Mouse (Mus musculus) adrenal gland, adult 8-10 months (tissue): Measurements from ENCODE around the gene Cyp2d10. TPM values are rescaled to one million over a fixed set of nuclear protein-coding genes. Genes with fewer than 3 reads are reported as not detected.
"Not testable (repeated sequence)": the region's sequence is repeated elsewhere in the genome, so short reads cannot be mapped to it uniquely, and the experiment has no call there.

Experiments
- DNase-seq: peaks from one replicate; pipeline ENCODE4 v3.0.0; 2022
- total RNA-seq, 4 experiments: library from RNA; stranded (reverse); gene quantifications; 2 replicates each; pipeline ENCODE4 v1.2.4; 2022

Cyp2d10 gene
- total RNA-seq, 4 experiments from 2014 or later: 1.1 TPM; not detected in 3

DNA sequence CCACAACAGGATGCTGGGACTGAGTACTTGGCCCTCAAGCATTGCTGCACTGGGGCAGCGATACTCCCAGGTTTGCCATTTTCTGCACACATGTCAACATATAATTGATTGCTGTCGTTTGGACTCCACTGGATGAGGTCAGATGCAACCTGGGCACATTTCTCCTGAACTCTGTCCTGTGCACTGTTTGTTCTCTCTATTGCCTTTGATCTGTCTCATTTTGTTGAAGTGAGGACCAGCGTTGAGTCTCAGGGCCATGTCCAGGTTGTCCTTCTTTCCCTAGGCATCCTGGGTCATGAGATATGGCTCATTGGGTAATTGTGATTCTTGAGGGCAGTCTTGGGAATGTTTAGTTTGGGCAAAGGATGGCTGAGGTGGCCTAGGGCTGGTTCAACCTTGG lies 11.0 kb downstream of the Cyp2d10 start:
- DNase-seq: not testable (repeated sequence)

DNA sequence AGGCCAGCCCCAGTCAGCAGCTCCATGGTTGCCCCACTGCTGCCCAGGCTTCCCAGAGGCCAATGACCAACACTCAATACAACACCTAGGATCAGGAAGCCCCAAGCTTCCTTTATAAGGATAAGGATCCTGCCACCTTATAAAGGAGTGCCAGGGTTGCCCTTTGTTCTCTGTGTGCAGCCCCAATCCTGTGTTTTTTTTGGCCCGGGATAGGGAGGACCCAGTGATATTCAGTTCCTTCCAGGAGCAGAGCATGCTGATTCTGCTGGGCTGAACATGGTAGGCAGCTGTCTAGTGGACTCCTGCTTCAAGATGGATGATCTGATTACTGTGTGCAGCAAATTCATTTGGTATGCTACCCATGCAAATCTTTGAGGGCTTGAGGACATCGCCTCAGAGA lies 13.1 kb downstream of the Cyp2d10 start, which contains the start of gene Cyp2d11:
TSS of gene Cyp2d11 (minus strand) at position 101 of the 400 bp plus-strand sequence.
- not testable (repeated sequence) for DNase-seq

DNA sequence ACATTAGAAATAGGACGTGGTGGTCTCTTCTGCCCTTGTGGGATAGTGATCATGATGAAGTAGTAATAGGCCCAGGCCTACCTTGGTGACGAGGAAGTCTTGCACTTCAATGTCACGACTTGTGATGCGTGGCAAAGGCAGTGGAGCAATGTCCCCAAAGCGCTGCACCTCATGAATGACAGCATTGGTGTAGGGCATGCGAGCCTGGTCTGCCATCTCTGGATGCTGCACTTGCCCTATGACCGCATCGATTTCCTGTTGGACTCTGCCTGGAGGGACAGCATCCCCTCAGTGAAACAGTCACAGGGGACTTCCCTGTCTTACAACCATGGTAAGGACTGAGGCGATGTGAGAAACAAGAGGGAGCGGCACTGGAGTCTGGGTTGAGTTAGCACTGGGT lies 17.1 kb downstream of the Cyp2d10 start:
- DNase-seq: not testable (repeated sequence)

DNA sequence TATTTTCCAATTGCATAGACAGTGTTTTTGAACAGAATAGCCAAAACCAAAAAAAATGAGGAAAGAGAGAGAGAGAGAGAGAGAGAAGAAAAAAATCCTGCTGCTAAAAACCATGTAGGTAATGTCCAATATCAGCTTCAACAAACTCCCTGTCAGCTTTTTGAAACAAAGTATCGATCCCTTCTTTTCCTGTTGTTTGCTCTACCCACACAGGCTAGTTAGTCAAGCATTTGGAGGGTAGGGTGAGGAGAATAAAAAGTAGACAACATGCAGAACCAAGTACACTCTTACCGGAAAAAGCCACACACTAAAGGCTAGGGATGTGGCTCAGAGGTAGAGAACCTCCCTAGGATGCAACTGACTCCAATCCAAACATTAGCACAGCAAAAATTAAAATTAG lies 21.3 kb downstream of the Cyp2d10 start:
- no peak for DNase-seq

DNA sequence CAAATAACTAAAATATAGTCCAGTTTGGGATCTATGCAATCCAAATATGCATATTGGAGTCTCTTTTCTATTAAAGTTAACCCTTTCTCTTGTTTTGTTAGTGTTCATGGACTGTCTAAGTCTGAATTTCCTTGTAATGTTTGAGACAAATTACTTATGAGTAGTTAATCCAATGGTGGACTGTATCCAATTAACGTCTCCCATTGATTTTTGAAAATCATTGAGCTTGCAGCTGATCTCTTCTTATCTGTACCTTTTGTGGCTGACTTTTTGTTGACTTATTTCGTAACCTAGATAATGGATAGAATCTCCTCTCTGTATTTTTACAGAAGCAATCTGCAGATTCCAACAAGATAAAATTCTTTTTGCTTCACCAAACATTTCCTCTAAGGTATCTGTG lies 24.6 kb downstream of the Cyp2d10 start:
- DNase-seq: no peak

DNA sequence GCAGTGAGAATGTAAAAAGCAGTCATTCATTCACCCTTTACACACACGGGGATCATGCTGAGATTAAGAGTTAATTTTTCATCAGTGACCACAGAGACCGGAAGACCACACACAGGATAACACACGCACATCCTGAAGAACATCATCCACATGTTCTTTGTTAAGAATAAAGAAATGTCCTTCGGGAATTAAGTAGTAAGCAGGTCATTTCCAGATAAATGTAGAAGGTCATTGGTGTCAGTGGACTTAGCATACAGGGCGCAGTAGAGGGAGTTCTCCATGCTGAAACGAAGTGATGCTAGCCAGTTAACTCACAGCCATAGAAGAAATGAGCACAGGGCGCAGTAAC lies 26.3 kb downstream of the Cyp2d10 start:
- DNase-seq: no peak

DNA sequence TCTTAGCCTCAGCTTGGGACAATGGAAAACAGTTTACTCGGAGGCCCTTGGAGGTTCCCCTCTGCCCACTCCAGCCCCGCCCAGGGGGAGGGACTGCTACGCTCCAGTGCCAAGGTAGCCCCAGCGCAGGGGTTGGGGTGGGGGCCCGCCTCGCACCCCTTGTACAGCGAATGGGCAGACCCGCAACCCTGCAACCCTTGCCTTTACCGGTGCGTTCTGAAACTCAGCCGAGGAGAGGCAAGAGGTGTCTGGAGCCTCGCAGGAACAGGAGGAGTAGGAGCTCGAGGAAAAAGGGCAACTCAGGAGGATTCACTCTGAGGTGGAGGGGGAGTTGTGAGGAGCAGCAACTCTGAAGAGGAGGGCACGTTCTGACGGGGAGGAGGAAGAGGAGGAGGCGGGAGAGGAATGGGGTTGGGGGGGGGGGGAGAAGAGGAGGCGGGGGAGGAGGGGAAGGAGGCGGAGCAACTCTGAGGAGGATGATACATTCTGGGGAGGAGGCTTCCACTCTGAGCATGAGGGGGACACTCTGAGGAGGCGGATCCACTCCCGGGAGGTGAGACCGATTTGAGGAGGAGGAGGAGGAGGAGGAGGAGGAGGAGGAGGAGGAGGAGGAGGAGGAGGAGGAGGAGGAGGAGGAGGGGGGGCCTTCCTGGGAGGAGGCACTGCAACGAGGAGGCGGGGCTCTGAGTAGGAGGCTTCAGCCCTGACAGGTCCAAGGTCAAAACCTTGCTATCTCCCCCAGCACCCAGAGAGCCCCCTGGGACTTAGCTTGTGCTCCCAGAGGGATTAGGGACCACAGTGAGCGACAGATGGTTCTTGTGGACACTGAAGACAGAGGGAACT lies 26.9 kb downstream of the Cyp2d10 start, which contains the start of gene Cyp2d22:
TSS of gene Cyp2d22 (minus strand) at position 390 of the 843 bp plus-strand sequence.
- DNase-seq: peak; percentile 66

DNA sequence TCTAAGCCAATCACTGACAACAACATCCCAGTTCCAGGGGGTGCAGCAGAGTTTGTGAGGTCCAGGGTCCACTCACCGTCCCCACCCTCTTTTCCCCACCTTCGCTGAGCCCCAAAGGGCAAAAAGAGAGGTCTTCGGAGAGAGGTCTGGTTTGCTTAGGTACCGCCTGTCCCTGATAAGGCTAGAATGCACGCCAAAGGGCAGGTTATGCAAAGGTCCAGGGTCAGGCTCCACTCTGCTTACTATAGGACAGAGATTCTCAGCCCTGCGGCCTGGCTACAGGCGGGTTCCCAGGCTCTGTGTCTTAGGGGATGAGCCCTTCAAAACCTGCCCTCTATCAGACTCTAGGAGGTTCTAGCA lies 27.5 kb downstream of the Cyp2d10 start:
- DNase-seq: no peak

DNA sequence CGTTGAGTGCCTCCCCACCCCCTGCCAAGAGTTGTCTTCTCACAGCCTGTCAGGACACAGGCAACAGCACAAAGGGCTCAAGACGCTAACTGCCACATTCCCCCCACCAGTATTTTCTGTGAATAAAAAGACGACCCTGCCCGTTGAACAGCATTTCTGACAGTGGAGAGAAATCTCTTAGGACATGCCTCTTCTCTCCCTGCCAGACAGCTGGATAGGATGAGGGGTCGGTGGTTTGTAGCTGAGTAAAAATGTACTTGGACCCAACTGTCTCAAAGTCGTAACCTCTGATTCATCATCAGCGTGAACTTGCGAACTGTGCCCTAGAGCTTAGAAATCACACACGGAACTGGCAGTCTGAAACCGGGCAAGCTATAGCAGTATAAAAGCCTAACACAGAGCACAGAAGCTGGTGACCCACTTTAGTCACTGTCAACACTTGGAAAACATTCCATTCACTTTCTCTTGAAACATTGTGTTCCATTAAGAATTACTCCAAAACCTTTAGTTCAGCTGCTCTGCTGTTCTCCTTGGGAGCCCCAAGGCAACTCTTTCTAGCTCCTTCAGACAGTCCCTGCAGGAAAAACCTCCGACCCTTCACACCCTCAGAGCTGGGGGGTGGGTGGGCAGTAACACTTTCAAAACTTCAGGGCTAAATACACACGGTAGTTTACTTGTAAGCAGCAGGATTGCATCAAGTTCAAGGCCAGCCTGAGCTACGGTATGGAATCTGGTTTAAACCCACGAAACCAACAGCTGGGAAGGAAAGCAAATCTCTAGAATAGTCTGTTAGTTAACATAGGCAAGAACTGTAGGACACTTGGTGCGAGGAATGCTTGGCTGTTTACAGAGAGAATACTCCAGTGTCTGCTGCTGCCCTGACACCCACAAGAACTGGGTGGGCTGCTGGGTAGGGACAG lies 28.5 kb downstream of the Cyp2d10 start:
- DNase-seq: no peak

DNA sequence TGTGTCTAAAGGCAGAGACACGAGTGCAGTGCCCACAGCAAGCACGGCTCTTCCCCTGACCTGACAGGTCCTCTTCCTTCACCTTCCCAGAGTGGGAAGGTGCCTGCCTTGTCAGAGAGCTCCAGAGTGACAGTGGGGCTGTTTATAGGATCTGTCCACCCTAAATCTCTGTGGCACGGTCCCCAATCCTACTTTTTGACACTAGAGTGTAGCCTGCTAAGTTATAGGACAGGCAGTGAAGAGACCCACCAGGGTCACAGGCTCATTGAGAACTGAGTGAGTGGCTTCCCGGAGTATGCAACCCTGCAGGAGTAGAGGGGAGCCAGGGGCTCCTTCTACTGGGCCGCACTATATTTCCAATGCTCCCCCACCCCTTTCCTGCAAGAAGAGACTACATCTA lies 29.3 kb downstream of the Cyp2d10 start:
- DNase-seq: no peak

DNA sequence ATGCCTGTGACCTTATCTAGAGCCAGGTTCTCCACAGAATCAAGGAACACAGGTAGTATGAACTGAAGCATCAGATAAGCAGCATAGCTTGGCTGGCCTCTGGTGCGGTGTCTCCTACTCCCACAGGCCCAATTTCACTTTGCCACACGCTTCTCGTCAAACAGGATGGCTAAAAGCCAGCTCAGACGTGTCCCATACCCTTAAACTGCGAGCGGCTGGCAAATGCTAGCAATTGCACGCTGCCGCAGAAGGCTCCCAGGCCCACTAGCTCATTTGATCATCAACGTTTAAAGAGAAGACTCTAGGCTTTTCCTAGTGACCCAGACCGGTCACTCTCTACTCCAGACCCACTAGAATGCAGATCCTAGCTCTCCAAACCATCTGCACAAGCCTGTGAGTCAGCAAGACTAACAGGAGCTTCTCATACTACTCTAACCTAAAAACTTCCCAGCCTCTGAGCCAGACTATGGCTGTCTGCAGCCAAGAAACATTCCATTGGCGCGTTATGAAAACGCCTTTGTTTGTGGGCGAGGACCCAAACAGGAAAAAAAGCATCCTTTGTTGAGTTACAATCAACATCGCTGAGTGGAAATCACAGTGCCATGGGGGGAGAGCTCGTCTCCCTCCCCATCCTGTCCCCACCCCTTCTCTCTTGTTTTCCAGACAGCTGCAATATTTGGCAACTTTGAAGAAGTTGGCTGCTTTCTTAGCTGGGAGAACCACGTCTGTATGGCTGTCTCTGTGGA lies 30.4 kb downstream of the Cyp2d10 start:
- DNase-seq: peak; percentile 41

DNA sequence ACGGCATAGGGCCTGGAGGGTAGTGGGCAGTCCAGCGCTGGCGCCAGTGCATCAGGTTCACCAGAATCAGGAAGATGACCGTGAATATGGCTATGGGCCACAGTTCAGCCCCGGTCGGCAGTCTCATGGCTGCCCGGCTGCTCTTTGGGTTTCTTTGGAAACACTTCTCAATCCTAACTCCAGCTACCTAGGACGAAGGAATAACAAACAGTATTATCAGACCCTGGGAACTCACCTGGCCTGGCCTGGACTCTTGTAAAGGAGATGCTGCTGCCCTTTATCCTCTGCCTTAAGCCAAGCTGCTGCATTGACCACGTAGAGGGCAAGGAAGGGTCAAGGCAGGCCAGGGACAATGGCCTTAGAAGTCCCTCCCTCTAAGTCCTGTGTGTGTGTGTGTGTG lies 31.1 kb downstream of the Cyp2d10 start:
- DNase-seq: no peak

DNA sequence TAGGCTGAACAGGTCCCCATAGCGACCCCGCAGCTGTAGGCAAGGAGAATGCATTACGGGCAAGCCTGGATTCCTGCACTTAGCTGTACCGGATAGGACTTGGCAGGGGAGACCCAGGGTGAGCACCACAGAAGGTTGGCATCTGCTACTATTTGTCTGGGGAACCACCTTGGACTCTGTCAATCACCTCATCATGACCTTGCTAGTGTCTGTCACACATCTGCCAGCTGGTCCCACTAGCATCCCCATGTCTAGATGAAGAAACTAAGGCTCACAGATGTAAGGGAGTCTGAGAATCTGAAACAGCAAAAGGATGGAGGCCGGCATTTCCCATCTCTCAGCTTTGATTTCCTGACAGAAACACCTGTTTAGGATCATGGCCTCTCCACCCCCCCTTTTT lies 32.6 kb downstream of the Cyp2d10 start:
- no peak for DNase-seq

DNA sequence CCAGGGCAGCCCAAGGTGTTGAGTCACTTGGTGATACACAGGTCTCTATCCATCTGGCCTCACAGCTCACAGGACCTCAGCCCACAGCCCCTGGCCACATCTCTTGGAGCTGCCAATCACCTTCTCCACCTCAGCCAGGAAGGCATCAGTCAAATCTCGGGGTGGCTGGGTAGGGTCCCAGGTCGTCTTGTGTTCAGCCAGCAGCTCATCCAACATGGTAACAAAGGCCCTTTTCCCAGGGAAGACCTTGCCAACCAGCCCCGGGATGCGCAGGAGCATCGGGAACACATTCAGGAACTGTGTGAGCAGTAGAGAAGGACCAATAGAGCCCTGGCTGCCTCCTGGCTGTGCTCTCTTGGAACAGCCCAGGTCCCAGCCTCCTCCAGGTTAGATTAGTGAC lies 34.0 kb downstream of the Cyp2d10 start:
- DNase-seq: no peak

DNA sequence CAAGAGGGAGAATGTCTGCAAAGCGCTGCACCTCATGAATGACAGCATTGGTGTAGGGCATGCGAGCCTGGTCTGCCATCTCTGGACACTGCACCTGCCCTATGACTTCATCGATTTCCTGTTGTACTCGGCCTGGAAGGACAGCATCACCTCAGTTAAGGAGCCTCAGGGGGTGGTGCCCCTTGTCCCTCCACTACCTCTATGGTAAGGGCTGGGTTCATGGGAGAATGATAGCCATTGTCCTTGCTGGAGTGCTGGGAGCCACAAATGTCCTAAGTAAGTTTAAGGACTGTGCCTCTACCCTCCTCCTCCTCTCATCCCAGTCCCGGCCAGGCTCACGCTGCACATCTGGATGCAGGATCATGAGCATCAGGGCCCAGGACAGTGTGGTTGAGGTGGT lies 34.5 kb downstream of the Cyp2d10 start:
- no peak for DNase-seq

DNA sequence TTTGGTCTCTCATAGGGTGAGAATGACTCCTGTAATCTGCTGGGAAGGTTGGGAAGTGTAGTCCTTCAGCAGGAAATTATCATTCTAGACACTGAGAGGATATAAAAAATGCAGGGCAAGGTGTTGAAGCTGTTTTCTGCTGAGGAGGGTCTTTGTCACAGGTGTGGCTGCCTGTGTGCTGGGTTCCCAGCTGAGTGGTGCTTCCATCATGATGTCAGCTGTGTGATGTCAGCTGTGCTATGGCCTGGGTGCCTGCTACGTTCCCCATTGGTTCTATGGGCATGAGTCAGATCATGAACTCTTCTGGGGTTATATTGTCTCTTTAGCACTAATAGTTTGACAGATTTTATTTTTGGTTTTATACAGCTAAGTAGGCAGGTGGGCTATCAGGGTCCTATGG lies 38.1 kb downstream of the Cyp2d10 start:
- DNase-seq: no peak

DNA sequence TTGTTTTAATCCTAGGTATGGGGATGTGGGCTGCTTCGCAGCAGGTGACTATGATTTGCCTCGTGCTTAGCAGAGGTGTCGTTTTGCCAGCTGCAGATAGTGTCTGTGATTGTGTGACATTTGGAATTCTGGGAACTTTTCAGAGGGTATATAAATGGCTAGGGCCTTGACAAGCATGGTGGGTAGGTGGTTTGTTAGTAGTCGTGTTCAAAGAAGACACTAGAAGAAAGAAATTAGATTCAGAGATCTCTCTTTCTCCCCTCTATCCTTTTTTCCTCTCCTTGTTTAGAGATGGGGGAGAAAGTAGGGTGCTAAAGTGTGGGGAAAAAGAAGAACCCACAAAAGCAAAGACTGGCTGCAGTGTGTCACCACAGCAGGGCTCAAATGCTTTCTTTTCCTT lies 38.8 kb downstream of the Cyp2d10 start:
- DNase-seq: no peak

DNA sequence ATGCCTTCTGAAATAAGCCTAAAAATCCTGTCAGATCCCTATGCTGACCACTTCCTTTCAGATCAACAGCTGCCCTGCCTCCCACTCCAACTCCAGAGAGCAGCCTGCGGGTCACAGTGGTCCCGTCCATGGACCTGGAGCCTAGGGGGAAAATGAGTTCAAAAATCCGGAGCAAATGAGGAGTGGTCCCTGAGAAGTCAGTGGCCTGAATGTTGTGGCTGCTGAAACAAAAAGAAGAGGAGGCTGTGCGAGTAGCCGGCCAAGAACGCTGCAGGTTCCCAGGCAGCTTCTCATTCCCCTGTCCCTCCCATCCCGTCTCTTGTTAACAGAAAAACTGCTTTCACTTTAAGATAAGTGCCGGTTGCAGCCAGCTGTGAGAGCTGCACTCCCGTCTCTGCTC lies 42.4 kb downstream of the Cyp2d10 start:
- DNase-seq: not testable (repeated sequence)

DNA sequence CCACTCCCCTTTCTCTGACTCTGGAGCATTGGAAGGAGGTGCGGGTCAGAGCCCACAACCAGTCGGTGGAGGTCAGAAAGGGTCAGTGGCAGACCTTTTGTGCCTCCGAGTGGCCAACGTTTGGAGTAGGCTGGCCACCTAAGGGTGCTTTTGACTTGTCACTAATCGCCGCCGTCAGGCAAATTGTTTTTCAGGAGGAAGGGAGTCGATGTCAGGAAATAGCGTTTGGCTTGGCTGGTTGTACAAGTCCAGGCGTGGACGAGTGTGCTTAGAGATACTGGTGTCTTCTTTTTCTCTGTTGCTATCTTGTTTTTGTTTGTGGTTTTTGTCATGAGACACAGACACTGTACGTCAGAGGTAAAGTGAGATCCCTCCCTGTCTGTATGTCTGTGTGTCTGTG lies 43.2 kb downstream of the Cyp2d10 start:
- not testable (repeated sequence) for DNase-seq

DNA sequence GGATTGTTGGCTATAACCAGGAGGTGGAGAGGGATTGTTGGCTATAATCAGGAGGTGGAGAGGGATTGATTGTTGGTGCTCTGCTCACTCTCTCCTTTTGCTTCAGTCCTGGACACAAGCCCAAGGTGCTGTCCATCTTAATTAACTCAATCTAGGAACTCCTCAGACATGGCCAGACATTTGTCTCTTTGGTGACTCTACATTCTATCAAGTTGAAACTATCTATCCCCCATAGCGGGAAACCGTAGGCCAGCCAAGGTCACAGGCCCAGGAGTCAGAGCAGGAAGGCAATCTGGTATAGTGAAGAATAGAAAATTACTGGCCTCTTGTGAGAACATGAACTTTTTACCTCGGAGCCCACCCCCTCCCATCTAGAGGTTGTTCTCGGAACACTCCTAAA lies 44.8 kb downstream of the Cyp2d10 start:
- DNase-seq: no peak

DNA sequence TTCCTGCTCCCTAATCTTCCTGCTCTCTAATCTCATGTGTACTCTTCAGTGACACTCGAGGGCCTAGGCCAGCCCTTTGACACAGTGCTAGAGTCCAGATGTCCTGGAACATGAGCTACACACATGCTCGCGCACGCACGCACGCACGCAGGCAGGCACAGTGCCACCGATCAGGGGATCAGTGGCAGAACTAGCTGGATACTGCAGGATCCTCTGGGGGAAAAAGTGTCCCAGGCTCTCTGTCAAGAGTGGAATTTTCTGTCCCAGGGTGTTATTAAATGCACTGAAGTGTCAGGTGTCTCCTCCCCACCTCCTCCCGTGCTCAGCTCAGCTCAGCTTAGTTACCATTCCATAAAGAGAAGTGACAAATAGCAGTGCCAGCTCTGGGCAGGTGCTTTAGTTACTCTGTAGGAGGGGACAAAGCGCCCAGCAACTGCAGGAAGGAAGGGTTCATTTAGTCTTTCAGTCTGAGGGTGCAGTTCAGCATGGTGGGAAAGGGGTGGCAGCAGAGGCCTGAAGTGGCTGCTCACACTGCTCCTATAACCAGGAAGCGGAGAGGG lies 45.5 kb downstream of the Cyp2d10 start:
- DNase-seq: no peak
